Mouse (Mus musculus) forebrain, postnatal 0 days (tissue): Measurements from ENCODE around the gene Atg14. TPM values are rescaled to one million over a fixed set of nuclear protein-coding genes. Genes with fewer than 3 reads are reported as not detected.

ENCODE experiments used
- ATAC-seq: fragments of 200-750 bp; cut with Nextera tagmentation; 2 replicates; pipeline ENCODE4 v1.8.0; 2017; ENCODE audit warnings: mild to moderate bottlenecking, moderate library complexity
- DNase-seq: peaks from one replicate; pipeline ENCODE4 v3.0.0-alpha.2; 2015
- H3K27ac ChIP-seq: fragments of 300-500 bp; sonication (generic); 2 replicates; pipeline ENCODE4 v1.5.1; 2014; ENCODE audit warnings: low read depth, mild to moderate bottlenecking, antibody characterized with exemption, low read length, moderate library complexity, mixed read lengths
- H3K27me3 ChIP-seq: fragments of 300-500 bp; sonication (generic); 2 replicates; pipeline ENCODE4 v1.6.1; 2014; ENCODE audit warnings: mild to moderate bottlenecking, low read length, mixed read lengths; ENCODE audit not compliant: insufficient read depth
- H3K36me3 ChIP-seq: fragments of 300-500 bp; sonication (generic); 2 replicates; pipeline ENCODE4 v1.6.1; 2014; ENCODE audit warnings: mild to moderate bottlenecking, moderate library complexity; ENCODE audit not compliant: insufficient read depth
- H3K4me1 ChIP-seq: fragments of 300-500 bp; sonication (generic); 2 replicates; pipeline ENCODE4 v1.6.1; 2014; ENCODE audit warnings: antibody characterized with exemption; ENCODE audit not compliant: insufficient read depth
- H3K4me2 ChIP-seq: fragments of 300-500 bp; sonication (generic); 2 replicates; pipeline ENCODE4 v1.6.1; 2014; ENCODE audit warnings: low read depth, mild to moderate bottlenecking, moderate library complexity
- H3K4me3 ChIP-seq: fragments of 300-500 bp; sonication (generic); 2 replicates; pipeline ENCODE4 v1.5.1; 2014; ENCODE audit warnings: low read depth, low read length, mixed read lengths
- H3K9ac ChIP-seq: fragments of 300-500 bp; sonication (generic); 2 replicates; pipeline ENCODE4 v1.6.1; 2014; ENCODE audit warnings: mild to moderate bottlenecking
- H3K9me3 ChIP-seq: fragments of 300-500 bp; sonication (generic); 2 replicates; pipeline ENCODE4 v1.6.1; 2016; ENCODE audit warnings: low read length
- CTCF ChIP-seq: sonication (generic); IDR thresholded peaks from 2 replicates; pipeline ENCODE4 v1.5.1; 2016; ENCODE audit warnings: antibody characterized with exemption, control low read depth, low read depth
- WGBS: fragments of 180-500 bp; shearing (Covaris S2); extraction: QIAGEN DNeasy Blood & Tissue Kit; methylation state at CpG from one replicate; pipeline ENCODE4 v1.1.7; 2014; 5-methylcytosine and 5-hydroxymethylcytosine counted together
- polyA plus RNA-seq: library from polyadenylated mRNA; unstranded; fragments of >200 nt; fragmentation: Nextera tagmentation; extraction: Ambion mirVana; gene quantifications from 2 replicates; pipeline ENCODE4 v1.2.1, GENCODE M21; 2015
- total RNA-seq: library from RNA; depleted of rRNA; stranded (reverse); fragments of >200 nt; gene quantifications from 2 replicates; pipeline ENCODE4 v1.2.3, GENCODE M21; 2014; rRNA removed

The Atg14 gene
- total and polyA plus RNA-seq, 2 experiments from 2014 or later, result 8.1 to 22.0 TPM

- Histone ChIP-seq H3K36me3 (no peaks in the 10 kb centered on the region), H3K9me3 (no peaks in the 10 kb centered on the region), H3K4me3 (no peak overlapping the region), H3K9ac (no peak overlapping the region), H3K27me3 (no peaks in the 10 kb centered on the region), H3K4me2 (no peak overlapping the region), H3K27ac (no peak overlapping the region), H3K4me1 (no peaks in the 10 kb centered on the region)
- TF ChIP-seq CTCF, result no peak
- DNase-seq (no peak), ATAC-seq (no peak)
- WGBS, result 82% methylated on average over 3 of the region's 3 CpGs
These were observed 73.3 kb downstream of the Atg14 start for GRCm38 (mm10) chr14:47497166-47497565.

- H3K9ac ChIP-seq, result no peak overlapping the region
- H3K36me3 ChIP-seq, result no peaks in the 10 kb centered on the region
- H3K4me3 ChIP-seq, result no peak overlapping the region
- WGBS, result 99% methylated on average over 3 of the region's 3 CpGs
- H3K4me1 ChIP-seq, result no peaks in the 10 kb centered on the region
- no peaks in the 10 kb centered on the region for H3K27me3 ChIP-seq
- no peak overlapping the region for H3K27ac ChIP-seq
- no peaks in the 10 kb centered on the region for H3K9me3 ChIP-seq
- TF ChIP-seq CTCF, result no peak
- ATAC-seq (no peak), DNase-seq (no peak)
- H3K4me2 ChIP-seq, result no peak overlapping the region
These were observed 74.5 kb downstream of the Atg14 start for GRCm38 (mm10) chr14:47495951-47496350.

- no peaks in the 10 kb centered on the region for H3K36me3 ChIP-seq
- no peak overlapping the region for H3K9ac ChIP-seq
- no peaks in the 10 kb centered on the region for H3K27me3 ChIP-seq
- H3K4me2 ChIP-seq, result no peak overlapping the region
- DNase-seq (no peak), ATAC-seq (no peak)
- WGBS, result 94% methylated on average over 2 of the region's 2 CpGs
- H3K9me3 ChIP-seq, result no peaks in the 10 kb centered on the region
- H3K4me3 ChIP-seq, result no peak overlapping the region
- TF ChIP-seq CTCF, result no peak
- peaks cover 4% of the 10 kb centered on the region; the same call in 1 of the 2 replicates for H3K4me1 ChIP-seq
- H3K27ac ChIP-seq, result no peak overlapping the region
These were observed 76.7 kb downstream of the Atg14 start for GRCm38 (mm10) chr14:47493592-47494361.

Other genes with a start within 250 kb of the Atg14 start
- 2.1 and 3.4 TPM in 2 replicates for gene Lgals3, start 202.9 kb downstream of the Atg14 start, total RNA-seq
- 5.1 and 9.0 TPM in 2 replicates for gene Lgals3, start 202.9 kb downstream of the Atg14 start, polyA plus RNA-seq
- 2.3 and 9.4 TPM in 2 replicates for gene Dlgap5, start 152.2 kb downstream of the Atg14 start, total RNA-seq
- 2.9 and 3.3 TPM in 2 replicates for gene Dlgap5, start 152.2 kb downstream of the Atg14 start, polyA plus RNA-seq
- gene Fbxo34, start 120.2 kb downstream of the Atg14 start, total RNA-seq, result 18.9 and 20.0 TPM in 2 replicates
- gene Fbxo34, start 120.2 kb downstream of the Atg14 start, polyA plus RNA-seq, result 23.0 and 33.8 TPM in 2 replicates
- 67.6 and 79.9 TPM in 2 replicates for gene Ktn1, start 77.8 kb upstream of the Atg14 start, total RNA-seq
- gene Ktn1, start 77.8 kb upstream of the Atg14 start, polyA plus RNA-seq, result 44.0 and 55.3 TPM in 2 replicates